Mouse (Mus musculus) liver, embryonic 16.5 days (tissue): ENCODE measurements around the gene Pomt1. TPM values are rescaled to one million over a fixed set of nuclear protein-coding genes. Genes with fewer than 3 reads are reported as not detected.

ENCODE experiments used
- ATAC-seq: fragments of 200-750 bp; cut with Nextera tagmentation; 2 replicates; pipeline ENCODE4 v1.8.0; 2017; ENCODE audit warnings: low read depth, mild to moderate bottlenecking, moderate number of reproducible peaks, moderate library complexity
- H3K27ac ChIP-seq: fragments of 300-500 bp; sonication (generic); 2 replicates; pipeline ENCODE4 v1.5.1; 2014; ENCODE audit warnings: mild to moderate bottlenecking, low read length
- H3K27me3 ChIP-seq: fragments of 300-500 bp; sonication (generic); 2 replicates; pipeline ENCODE4 v1.6.1; 2014; ENCODE audit warnings: low read depth, low read length, mixed read lengths; ENCODE audit not compliant: control insufficient read depth, insufficient read depth
- H3K36me3 ChIP-seq: fragments of 300-500 bp; sonication (generic); 2 replicates; pipeline ENCODE4 v1.6.1; 2014; ENCODE audit warnings: mild to moderate bottlenecking; ENCODE audit not compliant: control insufficient read depth, insufficient read depth
- H3K4me1 ChIP-seq: fragments of 300-500 bp; sonication (generic); 2 replicates; pipeline ENCODE4 v1.6.1; 2014; ENCODE audit warnings: low read depth, low read length, mixed read lengths; ENCODE audit not compliant: control insufficient read depth
- H3K4me2 ChIP-seq: fragments of 300-500 bp; sonication (generic); 2 replicates; pipeline ENCODE4 v1.6.1; 2014; ENCODE audit warnings: low read depth, low read length, mixed read lengths
- H3K4me3 ChIP-seq: fragments of 300-500 bp; sonication (generic); 2 replicates; pipeline ENCODE4 v1.5.1; 2014; ENCODE audit warnings: low read depth, mild to moderate bottlenecking, low read length
- H3K9ac ChIP-seq: fragments of 300-500 bp; sonication (generic); 2 replicates; pipeline ENCODE4 v1.6.1; 2014; ENCODE audit warnings: low read depth, low read length
- H3K9me3 ChIP-seq: fragments of 300-500 bp; sonication (generic); replicated peaks from 2 replicates; pipeline ENCODE4 v1.6.1; 2016; ENCODE audit warnings: low read length; ENCODE audit not compliant: control insufficient read depth
- WGBS: fragments of 180-500 bp; shearing (Covaris S2); extraction: QIAGEN DNeasy Blood & Tissue Kit; methylation state at CpG from one replicate; pipeline ENCODE4 v1.1.7; 2014; ENCODE audit not compliant: insufficient replicate concordance; 5-methylcytosine and 5-hydroxymethylcytosine counted together
- polyA plus RNA-seq: library from polyadenylated mRNA; unstranded; fragments of >200 nt; fragmentation: Nextera tagmentation; extraction: Ambion mirVana; gene quantifications from 2 replicates; pipeline ENCODE4 v1.2.1, GENCODE M21; 2015

Gene Pomt1
- 12.1 and 13.2 TPM in 2 replicates for polyA plus RNA-seq

GRCm38 (mm10) chr2:32235886-32236759 lies at the start of gene Pomt1:
Gene Pomt1, plus strand, starts transcription at chr2:32236590.
- under 1% methylated on average over 54 of the region's 54 CpGs for WGBS
- H3K36me3 ChIP-seq = peaks cover 11% of the 10 kb centered on the region

GRCm38 (mm10) chr2:32187019-32187551 lies 49.3 kb upstream of the Pomt1 start:
- ATAC-seq = no peak
- Histone ChIP-seq H3K36me3 (peaks cover 9% of the 10 kb centered on the region), H3K27me3 (no peaks in the 10 kb centered on the region), H3K4me3 (no peak overlapping the region), H3K27ac (no peak overlapping the region), H3K4me1 (no peaks in the 10 kb centered on the region; the same call in 1 of the 2 replicates), H3K9ac (no peak overlapping the region), H3K9me3 (no peaks in the 10 kb centered on the region), H3K4me2 (no peak overlapping the region)
- WGBS = 79% methylated on average over 13 of the region's 13 CpGs

More at GRCm38 (mm10) chr2:32235886-32236759, at the start of gene Pomt1:
- Histone ChIP-seq H3K9me3 (no peaks in the 10 kb centered on the region), H3K4me1 (peaks cover 20% of the 10 kb centered on the region), H3K4me2 (peak within 1 kb of the TSS; percentile 94), H3K4me3 (peak within 1 kb of the TSS; percentile 77), H3K27ac (peak within 1 kb of the TSS; percentile 81), H3K27me3 (no peaks in the 10 kb centered on the region), H3K9ac (peak within 1 kb of the TSS; percentile 83)
- ATAC-seq = peak; percentile 92

- no peaks in the 10 kb centered on the region; the same call in 1 of the 2 replicates for H3K4me1 ChIP-seq
- H3K27me3 ChIP-seq = no peaks in the 10 kb centered on the region
- no peaks in the 10 kb centered on the region for H3K9me3 ChIP-seq
- 79% methylated on average over 7 of the region's 7 CpGs for WGBS
- ATAC-seq = no peak
- no peak overlapping the region for H3K4me2 ChIP-seq
- H3K27ac ChIP-seq = no peak overlapping the region
- no peak overlapping the region for H3K9ac ChIP-seq
- no peak overlapping the region for H3K4me3 ChIP-seq
- peaks cover 9% of the 10 kb centered on the region for H3K36me3 ChIP-seq
Measured at GRCm38 (mm10) chr2:32187649-32188048, 48.7 kb upstream of the Pomt1 start.

GRCm38 (mm10) chr2:32189060-32189681 lies 47.2 kb upstream of the Pomt1 start:
- H3K27me3 ChIP-seq = no peaks in the 10 kb centered on the region
- ATAC-seq = no peak
- peaks cover 15% of the 10 kb centered on the region for H3K36me3 ChIP-seq
- H3K4me2 ChIP-seq = no peak overlapping the region
- H3K9ac ChIP-seq = no peak overlapping the region
- H3K9me3 ChIP-seq = no peaks in the 10 kb centered on the region
- no peaks in the 10 kb centered on the region; the same call in 1 of the 2 replicates for H3K4me1 ChIP-seq
- no peak overlapping the region for H3K27ac ChIP-seq
- WGBS = 55% methylated on average over 5 of the region's 5 CpGs
- H3K4me3 ChIP-seq = no peak overlapping the region

- no peak overlapping the region for H3K4me3 ChIP-seq
- H3K27ac ChIP-seq = no peak overlapping the region
- peaks cover 26% of the 10 kb centered on the region for H3K36me3 ChIP-seq
- no peaks in the 10 kb centered on the region for H3K9me3 ChIP-seq
- H3K27me3 ChIP-seq = no peaks in the 10 kb centered on the region
- ATAC-seq = no peak
- H3K4me1 ChIP-seq = no peaks in the 10 kb centered on the region; the same call in 1 of the 2 replicates
- no peak overlapping the region for H3K4me2 ChIP-seq
- no peak overlapping the region for H3K9ac ChIP-seq
- 58% methylated on average over 1 of the region's 1 CpGs for WGBS
Measured at GRCm38 (mm10) chr2:32190620-32191019, 45.8 kb upstream of the Pomt1 start.

- no peak overlapping the region for H3K4me2 ChIP-seq
- no peaks in the 10 kb centered on the region; the same call in 1 of the 2 replicates for H3K4me1 ChIP-seq
- H3K27ac ChIP-seq = no peak overlapping the region
- H3K9ac ChIP-seq = no peak overlapping the region
- H3K4me3 ChIP-seq = no peak overlapping the region
- H3K27me3 ChIP-seq = no peaks in the 10 kb centered on the region
- H3K9me3 ChIP-seq = no peaks in the 10 kb centered on the region
- H3K36me3 ChIP-seq = peaks cover 37% of the 10 kb centered on the region
- peak; percentile 41; the same call in 1 of the 2 replicates for ATAC-seq
- WGBS = 76% methylated on average over 16 of the region's 18 CpGs
Measured at GRCm38 (mm10) chr2:32191872-32192507, 44.4 kb upstream of the Pomt1 start.

- Histone ChIP-seq H3K36me3 (peaks cover 48% of the 10 kb centered on the region), H3K4me2 (no peak overlapping the region), H3K4me1 (no peaks in the 10 kb centered on the region), H3K27ac (no peak overlapping the region), H3K9ac (no peak overlapping the region), H3K9me3 (no peaks in the 10 kb centered on the region), H3K27me3 (no peaks in the 10 kb centered on the region), H3K4me3 (no peak overlapping the region)
- 84% methylated on average over 11 of the region's 11 CpGs for WGBS
- ATAC-seq = no peak
Measured at GRCm38 (mm10) chr2:32198977-32199376, 37.4 kb upstream of the Pomt1 start.

- ATAC-seq = no peak
- no peak overlapping the region for H3K4me2 ChIP-seq
- no peaks in the 10 kb centered on the region for H3K4me1 ChIP-seq
- H3K9me3 ChIP-seq = no peaks in the 10 kb centered on the region
- WGBS = 89% methylated on average over 4 of the region's 4 CpGs
- no peak overlapping the region for H3K9ac ChIP-seq
- H3K27ac ChIP-seq = no peak overlapping the region
- no peaks in the 10 kb centered on the region for H3K27me3 ChIP-seq
- peaks cover 44% of the 10 kb centered on the region for H3K36me3 ChIP-seq
- no peak overlapping the region for H3K4me3 ChIP-seq
Measured at GRCm38 (mm10) chr2:32200033-32200432, 36.4 kb upstream of the Pomt1 start.
